Mouse (Mus musculus) liver, embryonic 14.5 days (tissue): ENCODE results near the gene Trim37.

ENCODE experiments used
- CTCF ChIP-seq: IDR thresholded peaks from 2 replicates; pipeline ENCODE4 v1.5.1; 2016; ENCODE audit warnings: antibody characterized with exemption, low read depth, control low read depth
- EP300 ChIP-seq: IDR thresholded peaks from 2 replicates; pipeline ENCODE4 v1.6.1; 2016; ENCODE audit warnings: antibody characterized with exemption, low read depth

GRCm38 (mm10) chr11:87158012-87158411 is 31.1 kb downstream of the Trim37 start:
- TF ChIP-seq CTCF (no peak), EP300 (no peak)
